Mouse (Mus musculus): ENCODE results near the gene Crtac1.

Crtac1 gene

GRCm38 (mm10) chr19:42431485-42432190 lies at the start of gene Crtac1:
TSS of gene Crtac1 (minus strand) at chr19:42431783.
- DNase-seq (ENCODE audit: low spot score), result no peak

GRCm38 (mm10) chr19:42478303-42478702 lies 46.7 kb upstream of the Crtac1 start:
- no peak for DNase-seq (ENCODE audit: low spot score)

GRCm38 (mm10) chr19:42477769-42478168 lies 46.2 kb upstream of the Crtac1 start:
- DNase-seq (ENCODE audit: low spot score), result no peak

GRCm38 (mm10) chr19:42472831-42473230 lies 41.2 kb upstream of the Crtac1 start:
- DNase-seq (ENCODE audit: low spot score), result no peak

- no peak for DNase-seq (ENCODE audit: low spot score)
These were observed 40.0 kb upstream of the Crtac1 start for GRCm38 (mm10) chr19:42471571-42471970.

GRCm38 (mm10) chr19:42461851-42462250 lies 30.3 kb upstream of the Crtac1 start:
- no peak for DNase-seq (ENCODE audit: low spot score)

GRCm38 (mm10) chr19:42461353-42461752 lies 29.8 kb upstream of the Crtac1 start:
- no peak for DNase-seq (ENCODE audit: low spot score)

GRCm38 (mm10) chr19:42459512-42459911 lies 27.9 kb upstream of the Crtac1 start:
- DNase-seq (ENCODE audit: low spot score), result no peak

- no peak for DNase-seq (ENCODE audit: low spot score)
These were observed 23.1 kb upstream of the Crtac1 start for GRCm38 (mm10) chr19:42454481-42455236.

- DNase-seq (ENCODE audit: low spot score), result no peak
These were observed 22.4 kb upstream of the Crtac1 start for GRCm38 (mm10) chr19:42454006-42454405.

- DNase-seq (ENCODE audit: low spot score), result no peak
These were observed 21.0 kb upstream of the Crtac1 start for GRCm38 (mm10) chr19:42452539-42452938.

- no peak for DNase-seq (ENCODE audit: low spot score)
These were observed 17.0 kb upstream of the Crtac1 start for GRCm38 (mm10) chr19:42448539-42448938.

- peak; percentile 25 for DNase-seq (ENCODE audit: low spot score)
These were observed 12.4 kb upstream of the Crtac1 start for GRCm38 (mm10) chr19:42443887-42444409.

- DNase-seq (ENCODE audit: low spot score), result no peak
These were observed 11.7 kb upstream of the Crtac1 start for GRCm38 (mm10) chr19:42443266-42443665.

GRCm38 (mm10) chr19:42442246-42443197 lies 10.9 kb upstream of the Crtac1 start:
- no peak for DNase-seq (ENCODE audit: low spot score)

- DNase-seq (ENCODE audit: low spot score), result no peak
These were observed 8.5 kb upstream of the Crtac1 start for GRCm38 (mm10) chr19:42440089-42440488.

GRCm38 (mm10) chr19:42439353-42439752 lies 7.8 kb upstream of the Crtac1 start:
- no peak for DNase-seq (ENCODE audit: low spot score)

- no peak for DNase-seq (ENCODE audit: low spot score)
These were observed 4.0 kb upstream of the Crtac1 start for GRCm38 (mm10) chr19:42435621-42436020.

- DNase-seq (ENCODE audit: low spot score), result no peak
These were observed 1.2 kb upstream of the Crtac1 start for GRCm38 (mm10) chr19:42432761-42433160.

- no peak for DNase-seq (ENCODE audit: low spot score)
These were observed 608 bp upstream of the Crtac1 start for GRCm38 (mm10) chr19:42432191-42432590.

GRCm38 (mm10) chr19:42430981-42431380 lies 602 bp downstream of the Crtac1 start:
- DNase-seq (ENCODE audit: low spot score), result no peak

- DNase-seq (ENCODE audit: low spot score), result peak; percentile 36
These were observed 2.2 kb downstream of the Crtac1 start for GRCm38 (mm10) chr19:42429410-42429809.

Data from urinary bladder, postnatal 25 days (tissue).